Mouse (Mus musculus) heart, embryonic 10.5 days (tissue): ENCODE data around the gene Slc18b1. TPM values are rescaled to one million over a fixed set of nuclear protein-coding genes. Genes with fewer than 3 reads are reported as not detected.

Source experiments
- DNase-seq: peaks from one replicate; pipeline ENCODE4 v3.0.0-alpha.2; 2017; ENCODE audit warnings: low spot score
- H3K27ac ChIP-seq: fragments of 300-500 bp; sonication (generic); 2 replicates; pipeline ENCODE4 v1.5.1; 2016; ENCODE audit warnings: mild to moderate bottlenecking
- H3K27me3 ChIP-seq: fragments of 300-500 bp; sonication (generic); 2 replicates; pipeline ENCODE4 v1.6.1; 2016; ENCODE audit warnings: mild to moderate bottlenecking; ENCODE audit not compliant: poor library complexity, insufficient read depth, severe bottlenecking
- H3K36me3 ChIP-seq: fragments of 300-500 bp; sonication (generic); 2 replicates; pipeline ENCODE4 v1.6.1; 2016; ENCODE audit warnings: mild to moderate bottlenecking, moderate library complexity
- H3K4me1 ChIP-seq: fragments of 300-500 bp; sonication (generic); 2 replicates; pipeline ENCODE4 v1.6.1; 2016; ENCODE audit warnings: mild to moderate bottlenecking
- H3K4me3 ChIP-seq: fragments of 300-500 bp; sonication (generic); 2 replicates; pipeline ENCODE4 v1.5.1; 2016; ENCODE audit warnings: mild to moderate bottlenecking, moderate library complexity
- H3K9me3 ChIP-seq: fragments of 300-500 bp; sonication (generic); 2 replicates; pipeline ENCODE4 v1.6.1; 2016; ENCODE audit warnings: mild to moderate bottlenecking, moderate library complexity
- WGBS: fragments of 180-500 bp; shearing (Covaris S2); methylation state at CpG from one replicate; pipeline ENCODE4 v1.1.7; 2016; 5-methylcytosine and 5-hydroxymethylcytosine counted together
- polyA plus RNA-seq: library from polyadenylated mRNA; unstranded; fragments of >200 nt; fragmentation: Nextera tagmentation; extraction: Ambion mirVana; gene quantifications from 2 replicates; pipeline ENCODE4 v1.2.1, GENCODE M21; 2016

Gene Slc18b1
- polyA plus RNA-seq, 1 experiment from 2014 or later = 5.6 TPM

- H3K4me3 ChIP-seq = no peak overlapping the region
- no peak overlapping the region for H3K27ac ChIP-seq
- WGBS = 81% methylated on average over 9 of the region's 9 CpGs
- H3K9me3 ChIP-seq = peaks cover 8% of the 10 kb centered on the region; the same call in 1 of the 2 replicates
- H3K27me3 ChIP-seq = no peaks in the 10 kb centered on the region
- DNase-seq = no peak
- H3K36me3 ChIP-seq = 0 out of 2 replicates have a peak, but pooled peaks cover 5% of the 10 kb centered on the region
- H3K4me1 ChIP-seq = no peaks in the 10 kb centered on the region
These were observed 67.9 kb downstream of the Slc18b1 start for GRCm38 (mm10) chr10:23864362-23865312.

Other genes with a start within 250 kb of the Slc18b1 start
- 94.5 and 118 TPM in 2 replicates for gene Rps12, start 9.7 kb upstream of the Slc18b1 start, polyA plus RNA-seq
- not detected in 2 replicates for gene Vnn3, start 54.5 kb downstream of the Slc18b1 start, polyA plus RNA-seq
- 12.3 and 12.4 TPM in 2 replicates for gene Vnn1, start 97.7 kb downstream of the Slc18b1 start, polyA plus RNA-seq
- gene Taar1, start 123.4 kb downstream of the Slc18b1 start, polyA plus RNA-seq = not detected in 2 replicates
- gene Taar2, start 141.6 kb downstream of the Slc18b1 start, polyA plus RNA-seq = 0.14 TPM in 1 of 2 replicates, not detected in the other
- gene Taar3, start 152.6 kb downstream of the Slc18b1 start, polyA plus RNA-seq = not detected in 2 replicates
- not detected in 2 replicates for gene Taar4, start 163.5 kb downstream of the Slc18b1 start, polyA plus RNA-seq
- gene Taar5, start 173.7 kb downstream of the Slc18b1 start, polyA plus RNA-seq = not detected in 2 replicates
- gene Taar6, start 188.7 kb downstream of the Slc18b1 start, polyA plus RNA-seq = not detected in 2 replicates
- not detected in 2 replicates for gene Taar7a, start 196.5 kb downstream of the Slc18b1 start, polyA plus RNA-seq
- gene Taar7b, start 203.0 kb downstream of the Slc18b1 start, polyA plus RNA-seq = not detected in 2 replicates
- not detected in 2 replicates for gene Taar7d, start 230.2 kb downstream of the Slc18b1 start, polyA plus RNA-seq
- not detected in 2 replicates for gene Taar7e, start 240.6 kb downstream of the Slc18b1 start, polyA plus RNA-seq